Mouse (Mus musculus): ENCODE data around the gene Traf1. TPM values are rescaled to one million over a fixed set of nuclear protein-coding genes. Genes with fewer than 3 reads are reported as not detected.

Traf1 gene
- polyA plus RNA-seq, 1 experiment from 2014 or later = 0.67 TPM

- no peak for DNase-seq (ENCODE audit: low spot score)
- no peaks in the 10 kb centered on the region for H3K36me3 ChIP-seq
- H3K27me3 ChIP-seq (ENCODE audit: insufficient read depth, poor library complexity, severe bottlenecking) = peaks cover 12% of the 10 kb centered on the region
These were observed 2.7 kb upstream of the Traf1 start for GRCm38 (mm10) chr2:34964230-34964629.

GRCm38 (mm10) chr2:34963371-34963956 lies 1.9 kb upstream of the Traf1 start:
- WGBS = 86% methylated on average over 13 of the region's 13 CpGs

More at GRCm38 (mm10) chr2:34964230-34964629, 2.7 kb upstream of the Traf1 start:
- no peak overlapping the region for H3K4me3 ChIP-seq
- H3K9me3 ChIP-seq = no peaks in the 10 kb centered on the region
- no peak overlapping the region for H3K27ac ChIP-seq
- 92% methylated on average over 6 of the region's 6 CpGs for WGBS
- peaks cover 23% of the 10 kb centered on the region for H3K4me1 ChIP-seq (replicated peaks)

GRCm38 (mm10) chr2:34962893-34963292 lies 1.3 kb upstream of the Traf1 start:
- H3K36me3 ChIP-seq = no peaks in the 10 kb centered on the region
- no peak overlapping the region for H3K27ac ChIP-seq
- 90% methylated on average over 9 of the region's 9 CpGs for WGBS
- H3K4me3 ChIP-seq = no peak overlapping the region
- peaks cover 23% of the 10 kb centered on the region for H3K4me1 ChIP-seq (replicated peaks)
- H3K27me3 ChIP-seq (ENCODE audit: insufficient read depth, poor library complexity, severe bottlenecking) = peaks cover 12% of the 10 kb centered on the region
- no peaks in the 10 kb centered on the region for H3K9me3 ChIP-seq
- DNase-seq (ENCODE audit: low spot score) = no peak

More at GRCm38 (mm10) chr2:34963371-34963956, 1.9 kb upstream of the Traf1 start:
- Histone ChIP-seq H3K4me1 (replicated peaks) (peaks cover 23% of the 10 kb centered on the region), H3K4me3 (no peak overlapping the region), H3K9me3 (no peaks in the 10 kb centered on the region), H3K27ac (no peak overlapping the region), H3K36me3 (no peaks in the 10 kb centered on the region), H3K27me3 (ENCODE audit: insufficient read depth, poor library complexity, severe bottlenecking) (peaks cover 12% of the 10 kb centered on the region)
- no peak for DNase-seq (ENCODE audit: low spot score)

GRCm38 (mm10) chr2:34962211-34962610 lies 639 bp upstream of the Traf1 start:
- H3K9me3 ChIP-seq = no peaks in the 10 kb centered on the region
- DNase-seq (ENCODE audit: low spot score) = no peak
- no peak overlapping the region for H3K27ac ChIP-seq
- no peaks in the 10 kb centered on the region for H3K36me3 ChIP-seq
- H3K4me1 ChIP-seq (replicated peaks) = peaks cover 23% of the 10 kb centered on the region
- H3K4me3 ChIP-seq = no peak overlapping the region
- peaks cover 12% of the 10 kb centered on the region for H3K27me3 ChIP-seq (ENCODE audit: insufficient read depth, poor library complexity, severe bottlenecking)
- 75% methylated on average over 2 of the region's 2 CpGs for WGBS

- Histone ChIP-seq H3K4me1 (replicated peaks) (peaks cover 21% of the 10 kb centered on the region), H3K4me3 (peak overlapping the region; percentile 39), H3K27me3 (ENCODE audit: insufficient read depth, poor library complexity, severe bottlenecking) (peaks cover 12% of the 10 kb centered on the region), H3K27ac (no peak overlapping the region), H3K36me3 (no peaks in the 10 kb centered on the region), H3K9me3 (no peaks in the 10 kb centered on the region)
- WGBS = 70% methylated on average over 6 of the region's 6 CpGs
- no peak for DNase-seq (ENCODE audit: low spot score)
These were observed 606 bp downstream of the Traf1 start for GRCm38 (mm10) chr2:34960966-34961365.

- 91% methylated on average over 5 of the region's 5 CpGs for WGBS
- no peak for DNase-seq (ENCODE audit: low spot score)
- Histone ChIP-seq H3K9me3 (no peaks in the 10 kb centered on the region), H3K36me3 (no peaks in the 10 kb centered on the region), H3K27me3 (ENCODE audit: insufficient read depth, poor library complexity, severe bottlenecking) (peaks cover 12% of the 10 kb centered on the region), H3K4me1 (replicated peaks) (peaks cover 16% of the 10 kb centered on the region), H3K27ac (no peak overlapping the region), H3K4me3 (no peak overlapping the region)
These were observed 1.1 kb downstream of the Traf1 start for GRCm38 (mm10) chr2:34960466-34960865.

GRCm38 (mm10) chr2:34958582-34958981 lies 3.0 kb downstream of the Traf1 start:
- no peaks in the 10 kb centered on the region for H3K9me3 ChIP-seq
- no peak overlapping the region for H3K27ac ChIP-seq
- WGBS = 92% methylated on average over 7 of the region's 7 CpGs
- H3K36me3 ChIP-seq = no peaks in the 10 kb centered on the region
- H3K4me3 ChIP-seq = no peak overlapping the region
- no peak for DNase-seq (ENCODE audit: low spot score)
- H3K27me3 ChIP-seq (ENCODE audit: insufficient read depth, poor library complexity, severe bottlenecking) = peaks cover 12% of the 10 kb centered on the region
- H3K4me1 ChIP-seq (replicated peaks) = peaks cover 8% of the 10 kb centered on the region

- DNase-seq (ENCODE audit: low spot score) = no peak
- Histone ChIP-seq H3K27me3 (ENCODE audit: insufficient read depth, poor library complexity, severe bottlenecking) (peaks cover 12% of the 10 kb centered on the region), H3K9me3 (no peaks in the 10 kb centered on the region), H3K27ac (no peak overlapping the region), H3K4me1 (replicated peaks) (peaks cover 8% of the 10 kb centered on the region), H3K4me3 (no peak overlapping the region), H3K36me3 (no peaks in the 10 kb centered on the region)
- WGBS = 77% methylated on average over 7 of the region's 7 CpGs
These were observed 3.5 kb downstream of the Traf1 start for GRCm38 (mm10) chr2:34958036-34958435.

GRCm38 (mm10) chr2:34957405-34957804 lies 4.2 kb downstream of the Traf1 start:
- 72% methylated on average over 1 of the region's 1 CpGs for whole genome bisulfite sequencing
- DNase-seq (ENCODE audit: low spot score) = no peak
- no peaks in the 10 kb centered on the region for H3K9me3 ChIP-seq
- H3K36me3 ChIP-seq = no peaks in the 10 kb centered on the region
- peaks cover 12% of the 10 kb centered on the region for H3K27me3 ChIP-seq (ENCODE audit: insufficient read depth, poor library complexity, severe bottlenecking)
- H3K4me3 ChIP-seq = no peak overlapping the region
- H3K4me1 ChIP-seq (replicated peaks) = peaks cover 8% of the 10 kb centered on the region
- H3K27ac ChIP-seq = no peak overlapping the region

- no peaks in the 10 kb centered on the region for H3K9me3 ChIP-seq
- H3K27me3 ChIP-seq (ENCODE audit: insufficient read depth, poor library complexity, severe bottlenecking) = peaks cover 12% of the 10 kb centered on the region
- peaks cover 8% of the 10 kb centered on the region for H3K4me1 ChIP-seq (replicated peaks)
- H3K36me3 ChIP-seq = no peaks in the 10 kb centered on the region
- no peak overlapping the region for H3K27ac ChIP-seq
- 69% methylated on average over 5 of the region's 5 CpGs for whole genome bisulfite sequencing
- DNase-seq (ENCODE audit: low spot score) = no peak
- H3K4me3 ChIP-seq = no peak overlapping the region
These were observed 4.6 kb downstream of the Traf1 start for GRCm38 (mm10) chr2:34956941-34957340.

- Histone ChIP-seq H3K4me1 (replicated peaks) (no peaks in the 10 kb centered on the region), H3K9me3 (no peaks in the 10 kb centered on the region), H3K27me3 (ENCODE audit: insufficient read depth, poor library complexity, severe bottlenecking) (no peaks in the 10 kb centered on the region), H3K4me3 (no peak overlapping the region), H3K36me3 (no peaks in the 10 kb centered on the region), H3K27ac (no peak overlapping the region)
- DNase-seq (ENCODE audit: low spot score) = no peak
These were observed 7.2 kb downstream of the Traf1 start for GRCm38 (mm10) chr2:34954344-34954743.

- H3K4me1 ChIP-seq (replicated peaks) = no peaks in the 10 kb centered on the region
- no peak for DNase-seq (ENCODE audit: low spot score)
- H3K36me3 ChIP-seq = no peaks in the 10 kb centered on the region
- no peak overlapping the region for H3K4me3 ChIP-seq
- no peak overlapping the region for H3K27ac ChIP-seq
- WGBS = 81% methylated on average over 2 of the region's 2 CpGs
- no peaks in the 10 kb centered on the region for H3K9me3 ChIP-seq
- H3K27me3 ChIP-seq (ENCODE audit: insufficient read depth, poor library complexity, severe bottlenecking) = no peaks in the 10 kb centered on the region
These were observed 7.9 kb downstream of the Traf1 start for GRCm38 (mm10) chr2:34953547-34954116.

GRCm38 (mm10) chr2:34953018-34953417 lies 8.6 kb downstream of the Traf1 start:
- 87% methylated on average over 4 of the region's 4 CpGs for WGBS
- H3K9me3 ChIP-seq = no peaks in the 10 kb centered on the region

More at GRCm38 (mm10) chr2:34953018-34953417, 8.6 kb downstream of the Traf1 start:
- no peak overlapping the region for H3K4me3 ChIP-seq
- no peak for DNase-seq (ENCODE audit: low spot score)
- H3K4me1 ChIP-seq (replicated peaks) = 0 out of 2 replicates have a peak, but pooled peaks cover 3% of the 10 kb centered on the region
- H3K36me3 ChIP-seq = no peaks in the 10 kb centered on the region
- H3K27me3 ChIP-seq (ENCODE audit: insufficient read depth, poor library complexity, severe bottlenecking) = no peaks in the 10 kb centered on the region
- no peak overlapping the region for H3K27ac ChIP-seq
